Mouse (Mus musculus): Measurements from ENCODE around the gene Tenm2.

- TF ChIP-seq FLI1 (IDR thresholded peaks at IDR 0.05; ENCODE audit: low read length) (no peak), GATA1 (IDR thresholded peaks at IDR 0.05; ENCODE audit: borderline replicate concordance, low read length) (no peak)
Observed at GRCm38 (mm10) chr11:36663571-36663970, 572.2 kb downstream of the Tenm2 start.
